Mouse (Mus musculus) layer of hippocampus, postnatal 36 days (tissue): ENCODE results near the gene Ldlrad3. TPM values are rescaled to one million over a fixed set of nuclear protein-coding genes. Genes with fewer than 3 reads are reported as not detected.

Source experiments
- DNase-seq, 2 experiments: peaks; one replicate each; pipeline ENCODE4 v3.0.0; 2022
- total RNA-seq, 2 experiments: library from RNA; stranded (reverse); gene quantifications; 2 replicates each; pipeline ENCODE4 v1.2.3; 2021

Ldlrad3 gene
- total RNA-seq, 2 experiments from 2014 or later: 9.3 to 9.4 TPM

DNA sequence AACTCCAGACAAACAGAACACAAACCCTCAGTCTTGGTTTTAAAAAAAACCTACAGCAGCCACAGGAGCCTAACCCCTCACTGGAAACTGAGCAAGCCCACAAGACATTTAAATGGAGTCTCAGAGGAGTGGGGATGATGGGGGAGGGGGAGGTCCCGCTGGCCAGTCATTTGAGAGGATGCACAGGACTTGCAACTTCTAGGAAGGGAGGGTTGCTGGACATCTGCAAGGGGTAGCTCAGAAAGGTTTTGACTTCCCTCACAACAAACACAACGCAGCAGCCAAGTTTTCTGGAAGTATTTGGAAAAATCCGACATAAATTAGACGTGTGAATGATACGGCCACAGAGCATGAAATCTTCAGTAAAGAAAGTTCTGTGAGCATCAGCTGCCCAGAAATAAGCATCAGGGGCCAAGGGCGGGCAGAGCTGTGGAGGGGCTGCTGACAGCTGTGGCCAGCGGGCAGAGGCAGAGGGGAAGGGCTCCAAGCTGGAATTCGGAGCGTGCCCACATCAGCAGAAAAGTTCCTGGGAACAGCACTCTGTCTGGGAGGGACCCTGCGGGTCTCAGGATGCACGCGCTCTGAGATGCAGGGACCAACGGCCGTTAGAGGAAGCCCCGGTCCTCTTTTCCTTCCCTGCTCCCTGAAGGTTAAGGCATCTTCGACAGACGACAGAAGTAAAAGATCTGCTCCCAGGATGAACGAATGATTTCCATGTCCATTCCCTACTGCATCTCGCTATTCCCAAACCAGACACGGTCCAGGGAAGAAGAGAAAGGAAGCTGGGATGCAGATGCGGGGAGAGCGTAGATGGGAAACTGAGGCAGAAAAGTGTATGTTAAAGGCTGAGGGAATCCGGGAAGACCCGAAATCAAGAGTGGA is 875 bp downstream of the Ldlrad3 start:
- DNase-seq: no peak

DNA sequence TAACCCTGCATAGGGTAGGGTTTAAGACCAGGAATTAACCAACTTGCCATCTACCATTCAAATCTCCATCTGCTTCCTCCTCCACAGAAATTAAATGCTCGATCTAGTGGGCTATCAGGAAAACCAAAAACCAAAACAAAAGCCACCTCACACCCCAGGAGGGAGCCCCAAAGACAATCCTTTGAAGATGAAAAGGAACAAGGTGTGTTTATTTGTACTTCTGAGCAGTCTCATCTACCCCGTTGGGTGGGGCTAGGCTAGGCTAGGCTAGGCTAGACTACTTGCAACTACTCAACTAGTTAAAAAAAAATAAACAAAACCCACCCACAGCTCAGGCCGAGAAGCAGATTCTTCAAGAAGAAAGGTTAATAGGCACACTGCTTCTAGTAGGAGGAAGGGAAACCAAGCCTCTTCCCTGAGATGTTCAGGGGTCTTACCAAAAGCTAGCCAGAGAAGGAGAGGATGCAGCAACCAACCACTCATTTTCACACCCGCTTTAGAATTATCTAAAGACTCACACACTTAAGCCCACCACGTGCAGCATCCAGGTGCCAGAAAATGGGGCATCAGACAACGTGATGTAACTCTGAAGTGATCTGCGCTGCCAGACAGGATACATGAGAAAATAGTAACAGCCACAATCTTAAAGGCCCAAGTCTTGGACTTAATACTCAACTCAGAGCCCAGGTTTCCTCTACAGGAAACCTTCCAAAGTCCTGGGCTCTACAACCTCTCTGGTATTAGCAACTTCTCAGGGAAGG is 2.3 kb downstream of the Ldlrad3 start:
- no peak for DNase-seq

DNA sequence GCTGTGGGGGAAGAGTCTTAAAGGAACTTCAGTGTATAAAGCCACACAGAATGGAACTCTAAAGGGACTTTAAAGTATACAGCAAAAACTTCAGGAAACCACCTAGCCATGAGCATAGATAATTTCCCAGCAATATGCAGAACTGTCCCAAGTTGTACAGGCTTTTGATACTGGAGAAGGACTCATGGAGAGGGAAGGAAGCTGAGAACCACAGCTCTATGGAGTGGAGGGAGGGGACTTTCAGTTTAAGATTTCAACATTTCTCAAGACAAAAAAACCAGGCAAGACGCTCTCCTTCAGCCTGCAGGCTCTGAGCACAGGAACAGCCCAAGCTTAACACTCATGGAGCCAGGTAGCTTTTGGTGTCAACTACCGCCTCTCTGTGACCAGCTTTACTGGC is 4.7 kb downstream of the Ldlrad3 start:
- no peak for DNase-seq

DNA sequence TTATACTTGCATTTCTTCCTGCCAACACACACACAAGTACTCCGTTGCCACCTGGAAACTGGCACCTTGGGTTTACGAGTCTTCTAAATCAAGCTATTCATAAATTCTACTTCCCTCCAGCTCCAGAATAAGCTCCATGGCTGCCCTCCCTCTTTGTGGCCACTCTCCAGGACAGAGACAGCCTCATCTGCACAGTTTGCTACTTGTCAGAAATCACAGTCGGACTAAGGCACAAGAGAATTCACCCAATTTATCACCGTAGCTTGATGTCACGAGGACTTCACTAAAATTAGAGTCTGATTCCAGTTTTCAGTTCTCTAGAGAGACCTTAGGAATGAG is 9.8 kb downstream of the Ldlrad3 start:
- no peak for DNase-seq

DNA sequence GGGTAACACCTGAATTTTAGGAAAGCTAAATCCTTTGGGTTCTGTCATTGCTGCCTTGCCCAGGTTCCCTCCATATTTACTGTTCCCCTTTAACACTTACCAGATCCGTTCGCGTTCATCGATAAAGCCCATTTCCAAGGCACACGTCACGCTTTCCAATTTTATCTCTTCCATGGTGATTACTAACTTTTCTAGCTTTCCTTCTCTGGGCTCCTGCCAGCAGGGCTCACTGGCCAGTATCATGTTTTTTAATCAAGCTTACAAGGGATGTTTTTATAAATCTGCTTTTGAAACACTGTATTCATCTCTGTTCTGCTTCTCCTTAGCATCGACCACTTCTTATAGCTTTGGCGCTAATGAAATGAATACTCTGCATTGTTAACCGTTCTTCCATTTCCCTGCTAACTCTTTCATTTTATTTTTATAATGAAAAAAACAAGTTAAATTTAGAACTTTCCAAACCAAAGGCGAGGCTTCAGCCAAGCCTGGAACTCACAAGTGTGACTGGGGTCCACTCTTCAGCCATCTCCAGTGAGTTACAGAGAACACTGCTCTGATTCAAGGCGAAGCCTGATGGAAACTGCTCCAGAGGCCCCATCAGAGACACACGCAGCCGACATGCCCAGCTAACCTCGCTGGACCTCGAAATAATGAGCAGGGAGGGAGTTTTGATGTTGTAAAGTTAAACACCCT is 10.3 kb downstream of the Ldlrad3 start:
- DNase-seq: no peak

DNA sequence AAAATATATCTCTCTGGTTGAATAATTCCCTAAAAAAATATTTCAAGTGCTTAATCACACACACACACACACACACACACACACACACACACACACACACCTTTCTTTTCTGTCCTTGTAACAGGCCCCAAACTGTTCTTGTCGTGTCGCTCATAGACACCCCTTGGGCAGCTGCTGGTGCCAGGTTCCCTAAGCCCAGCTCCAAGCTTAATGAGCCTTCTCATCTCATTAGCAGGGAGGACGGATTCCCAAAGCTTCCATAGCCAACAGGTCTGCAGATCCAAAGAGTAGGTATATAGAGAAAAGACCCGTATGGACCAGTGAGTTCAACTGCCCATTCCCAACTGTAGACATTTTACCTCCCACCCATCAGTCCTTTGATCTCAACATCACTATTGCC is 13.7 kb downstream of the Ldlrad3 start:
- no peak for DNase-seq

DNA sequence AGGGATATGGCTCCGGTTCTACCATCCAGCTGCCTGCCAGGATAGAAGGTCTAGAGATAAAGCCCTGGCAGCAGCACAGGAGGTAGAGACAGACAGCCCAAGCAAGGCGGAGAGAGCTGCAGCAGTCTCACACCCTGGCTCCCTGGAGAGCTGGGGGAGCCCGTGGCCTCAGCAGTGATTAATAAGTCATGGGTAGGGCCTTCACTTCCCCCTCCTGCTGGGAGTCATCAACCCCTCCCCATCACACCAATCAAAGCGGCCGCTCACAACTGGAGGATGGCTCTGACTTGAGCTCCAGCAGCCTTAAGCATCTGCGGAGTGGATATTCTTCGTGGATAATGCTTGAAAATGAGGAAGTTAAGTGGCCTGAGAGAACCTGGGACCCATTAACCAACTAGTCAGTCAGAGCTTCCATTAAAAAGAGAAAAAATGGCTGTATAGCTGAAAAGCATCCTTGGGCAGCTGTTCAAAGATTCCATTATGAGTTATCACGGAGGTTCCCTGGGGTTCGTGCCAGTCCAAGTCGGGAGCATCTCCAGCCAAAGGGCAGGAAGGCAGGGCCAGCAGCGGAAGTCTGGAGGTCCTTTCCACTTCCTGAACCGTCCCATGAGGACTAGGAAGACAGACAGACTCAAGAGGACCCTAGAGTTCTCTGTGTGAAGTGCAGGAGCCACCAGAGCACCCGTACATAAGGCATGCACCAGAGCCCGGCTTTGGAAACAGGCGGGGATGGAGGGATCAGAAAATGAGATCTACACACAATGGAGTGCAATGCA is 19.4 kb downstream of the Ldlrad3 start:
- no peak for DNase-seq

DNA sequence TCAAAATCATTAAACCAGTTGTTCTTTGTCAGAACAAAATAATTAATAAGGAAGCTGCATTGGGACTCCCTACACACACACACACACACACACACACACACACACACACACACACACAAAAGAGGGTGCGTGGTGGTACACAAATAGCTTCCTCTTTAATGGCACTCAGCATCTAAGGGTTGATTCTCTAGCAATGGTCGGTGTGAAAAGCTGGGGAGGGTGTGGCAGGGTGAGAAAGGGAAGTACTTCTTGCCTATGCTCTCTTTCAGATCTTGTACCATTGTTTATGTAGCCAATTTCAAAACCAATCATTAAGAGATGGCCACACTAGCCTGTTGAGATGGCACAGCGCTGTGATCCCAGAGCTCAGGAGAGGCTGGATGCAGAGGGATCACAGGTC is 23.1 kb downstream of the Ldlrad3 start:
- DNase-seq: no peak

DNA sequence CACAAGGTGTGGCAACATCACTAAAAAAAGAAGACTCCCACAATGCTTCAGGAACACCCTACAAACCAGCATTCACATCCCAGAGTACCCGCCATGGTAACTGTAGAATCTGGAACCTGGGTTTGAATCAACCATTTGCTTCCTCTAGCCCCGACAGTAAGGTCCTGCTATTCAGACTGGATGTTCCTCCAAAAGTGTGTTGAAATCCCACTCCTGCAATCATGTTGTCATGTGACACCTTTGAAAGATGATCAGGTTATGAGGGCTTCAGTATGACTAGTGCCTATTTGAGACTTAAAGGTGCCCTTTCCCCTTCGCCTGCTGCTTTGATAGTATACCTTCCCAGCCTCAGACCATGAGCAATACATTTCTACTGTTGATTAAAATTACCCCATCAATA is 28.6 kb downstream of the Ldlrad3 start:
- DNase-seq: no peak

DNA sequence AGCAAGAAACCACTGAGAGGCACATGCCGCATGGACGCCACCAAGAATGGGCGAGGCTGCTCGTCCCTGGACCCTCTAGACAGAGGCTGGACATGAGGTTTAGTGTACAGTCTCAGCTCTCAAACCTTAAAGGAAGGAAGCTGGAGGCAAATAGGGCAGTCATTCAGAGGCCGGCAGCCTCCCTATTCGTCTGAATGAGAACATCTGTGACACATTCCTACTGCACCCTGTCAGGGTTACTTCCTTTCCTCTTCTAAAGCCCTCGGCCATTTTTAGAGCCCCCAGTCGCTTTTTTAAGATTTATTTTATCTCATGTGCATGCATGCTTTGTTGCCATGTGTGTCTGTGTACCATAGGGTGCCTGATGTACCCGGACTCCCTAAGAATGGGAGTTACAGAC is 29.2 kb downstream of the Ldlrad3 start:
- DNase-seq: no peak

DNA sequence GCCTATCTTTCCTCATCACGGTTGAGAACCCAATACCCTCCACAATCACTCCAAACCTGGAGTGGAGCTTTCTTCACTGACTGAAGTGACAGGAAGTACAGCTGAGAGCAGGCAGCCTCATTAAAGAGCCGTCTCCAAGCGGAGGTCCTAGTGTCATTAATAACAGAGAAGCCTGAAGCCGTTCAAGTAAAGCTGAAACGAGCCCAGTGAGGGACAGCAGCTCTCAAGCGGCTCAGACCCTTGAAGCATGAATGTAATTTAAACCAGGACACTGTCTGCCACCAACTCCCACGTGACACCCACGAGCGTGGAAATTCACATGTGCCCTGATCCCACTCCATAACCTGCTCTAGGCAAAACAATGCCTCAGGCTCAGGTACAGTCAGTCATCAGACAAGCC is 29.7 kb downstream of the Ldlrad3 start:
- no peak for DNase-seq

DNA sequence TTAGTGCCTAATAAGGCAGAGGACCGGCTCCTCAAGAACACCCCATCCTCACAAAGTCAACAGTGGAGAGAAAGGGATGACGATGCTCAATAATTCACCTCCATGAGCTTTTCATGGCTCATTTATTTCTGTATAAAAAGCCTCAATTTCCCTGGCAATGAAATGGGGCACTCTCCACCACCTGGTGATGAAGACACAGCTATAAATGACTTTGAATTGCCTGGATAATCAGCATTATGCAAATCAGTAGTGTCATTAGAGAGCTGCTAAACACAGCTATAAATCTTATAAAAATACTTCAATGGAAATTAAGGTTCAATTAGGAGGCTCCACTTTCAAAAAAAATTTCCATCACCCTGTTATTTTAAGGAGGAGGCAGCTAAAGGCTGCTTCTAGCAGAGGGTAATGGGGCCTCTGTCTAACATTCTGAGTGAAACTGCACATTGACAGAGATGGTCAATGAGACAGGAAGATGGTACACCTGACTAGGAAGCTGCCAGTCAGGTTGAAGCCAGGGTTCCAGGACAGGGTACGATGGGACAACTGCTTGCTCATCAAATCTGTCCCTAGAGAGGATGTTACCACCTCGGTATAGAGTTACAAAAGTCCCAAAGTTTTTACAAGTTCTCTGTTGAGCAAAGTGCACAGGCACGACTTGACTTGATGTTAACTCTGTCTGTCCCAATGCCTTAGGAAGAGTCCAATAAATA is 30.7 kb downstream of the Ldlrad3 start:
- DNase-seq: no peak

DNA sequence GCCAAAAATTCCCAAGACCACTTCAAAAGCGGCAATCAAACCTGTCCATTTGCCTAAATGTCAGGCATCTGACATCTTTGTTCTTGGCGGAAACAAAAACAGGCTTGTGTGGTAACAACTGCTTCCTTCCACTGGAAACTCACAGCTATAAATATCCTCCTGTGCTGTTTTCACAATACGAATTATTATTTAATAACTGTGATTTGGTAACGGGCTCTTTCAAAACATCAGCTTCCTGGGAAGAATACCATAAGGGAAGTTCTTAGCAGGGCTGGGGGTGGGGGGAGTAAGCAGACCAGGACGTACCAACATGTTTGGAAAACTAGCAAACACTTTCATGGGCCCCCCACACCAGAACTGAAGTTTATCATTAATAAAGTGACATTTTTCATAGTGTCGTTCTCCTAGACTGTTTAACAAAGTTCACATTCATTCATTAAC is 31.4 kb downstream of the Ldlrad3 start:
- no peak for DNase-seq

DNA sequence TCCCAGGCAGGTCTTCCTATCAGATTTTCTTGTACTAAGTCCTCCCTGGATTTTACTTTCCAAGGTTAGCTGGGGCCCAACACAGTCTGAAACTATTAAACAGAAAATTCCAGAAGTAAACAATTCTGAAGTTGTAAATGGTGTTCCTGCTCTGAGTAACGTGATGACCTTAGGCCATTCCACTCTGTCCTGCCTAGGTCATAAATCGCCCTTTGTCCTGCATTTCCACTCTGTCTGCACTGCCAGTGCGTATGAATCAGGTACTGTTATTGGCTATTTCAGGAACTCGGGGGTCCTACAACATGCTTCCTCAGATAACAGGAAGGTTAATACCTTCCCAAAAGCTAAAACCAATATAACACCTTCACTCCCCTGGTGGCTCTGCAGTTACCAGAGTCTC is 31.9 kb downstream of the Ldlrad3 start:
- DNase-seq: no peak

DNA sequence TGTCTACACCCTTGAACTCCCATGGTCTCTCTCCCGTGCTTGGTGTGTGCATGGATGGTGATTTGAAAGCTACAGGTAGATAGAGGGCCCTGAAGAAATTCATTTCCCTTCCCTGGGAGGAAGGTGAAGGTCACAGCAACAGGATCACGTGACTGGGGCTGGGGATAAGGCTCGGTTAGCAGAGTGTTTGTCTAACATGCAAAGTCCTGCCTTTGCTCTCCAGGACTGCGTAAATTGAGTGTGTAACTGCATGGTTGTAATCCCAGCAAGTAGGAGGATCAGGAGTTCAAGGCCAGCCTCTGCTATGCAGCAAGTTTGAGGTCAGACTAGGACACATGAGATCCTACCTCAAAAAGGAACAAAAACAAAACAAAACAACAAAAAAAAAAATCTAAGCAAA is 32.7 kb downstream of the Ldlrad3 start:
- no peak for DNase-seq

DNA sequence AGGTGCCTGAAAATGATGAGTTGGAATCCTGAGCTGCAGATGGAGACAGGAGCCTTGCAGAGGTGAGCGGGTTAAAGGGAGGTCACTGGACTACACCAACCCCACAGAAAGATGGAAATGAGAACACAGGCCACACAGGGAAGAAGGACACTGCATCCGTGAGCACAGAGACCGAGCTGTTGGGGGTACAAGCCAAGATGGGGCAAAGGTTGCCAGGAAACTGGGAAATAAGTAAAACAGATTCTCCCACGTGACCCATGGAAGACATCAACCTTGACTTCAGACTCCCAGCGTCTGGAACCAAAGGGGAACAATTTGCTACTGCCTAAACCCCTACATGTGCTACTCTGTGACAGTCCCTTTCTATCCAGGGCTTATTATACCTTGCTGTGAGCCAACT is 33.3 kb downstream of the Ldlrad3 start:
- DNase-seq: no peak

DNA sequence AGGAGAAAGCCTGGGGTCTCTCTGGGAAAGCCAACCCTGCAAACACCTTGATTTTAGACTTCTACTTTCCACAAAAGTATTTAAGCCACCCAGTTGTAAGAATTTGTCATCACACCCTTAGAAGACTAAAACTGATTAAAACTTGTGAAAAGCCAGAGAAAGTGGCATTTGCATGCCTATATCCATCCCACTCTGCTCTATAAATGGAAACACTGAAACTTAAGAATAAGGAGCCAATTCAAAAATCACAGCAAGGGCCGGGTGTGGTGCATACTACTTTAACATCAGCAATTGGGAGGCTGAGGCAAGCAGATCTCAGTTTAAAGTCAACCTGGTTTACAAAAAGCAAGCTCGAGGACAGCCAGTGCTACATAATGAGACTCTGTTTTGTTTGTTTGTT is 37.1 kb downstream of the Ldlrad3 start:
- no peak for DNase-seq

DNA sequence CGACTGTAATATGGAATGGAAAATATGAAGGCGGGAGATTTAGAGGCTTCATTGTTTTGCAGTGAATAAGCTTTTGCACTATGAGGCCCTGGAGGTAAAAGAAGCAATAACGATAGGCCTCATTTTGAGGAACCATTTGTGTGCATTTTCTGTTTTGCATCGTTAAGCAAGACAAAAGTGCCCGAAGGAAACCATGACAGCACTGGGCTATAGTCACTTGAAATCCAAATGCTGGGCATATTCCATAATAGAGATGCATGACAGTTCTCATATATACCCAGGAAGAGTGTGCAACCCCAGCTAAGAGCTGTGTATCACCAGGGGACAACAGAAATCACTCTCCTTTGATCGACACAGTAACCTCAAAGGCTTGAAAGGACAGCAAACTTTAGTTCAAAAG is 38.1 kb downstream of the Ldlrad3 start:
- DNase-seq: no peak

DNA sequence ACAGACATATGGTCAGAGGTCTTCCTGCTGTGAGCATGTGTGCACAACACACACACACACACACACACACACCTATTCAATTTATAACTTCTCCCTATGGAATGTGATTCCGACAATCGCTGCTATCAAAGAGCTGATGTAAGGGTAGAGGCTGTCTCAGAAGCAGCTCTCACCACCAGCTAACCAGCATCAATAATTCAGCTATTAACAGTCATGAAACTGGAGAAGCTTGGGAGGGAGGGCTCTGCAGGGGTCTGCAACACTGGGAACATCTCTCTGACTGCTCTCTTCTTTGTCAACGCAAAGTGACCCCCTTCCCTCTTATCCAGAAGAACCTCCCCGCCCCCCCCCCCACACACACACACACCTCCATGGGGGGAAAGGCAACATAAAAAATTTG is 38.6 kb downstream of the Ldlrad3 start:
- DNase-seq: no peak

DNA sequence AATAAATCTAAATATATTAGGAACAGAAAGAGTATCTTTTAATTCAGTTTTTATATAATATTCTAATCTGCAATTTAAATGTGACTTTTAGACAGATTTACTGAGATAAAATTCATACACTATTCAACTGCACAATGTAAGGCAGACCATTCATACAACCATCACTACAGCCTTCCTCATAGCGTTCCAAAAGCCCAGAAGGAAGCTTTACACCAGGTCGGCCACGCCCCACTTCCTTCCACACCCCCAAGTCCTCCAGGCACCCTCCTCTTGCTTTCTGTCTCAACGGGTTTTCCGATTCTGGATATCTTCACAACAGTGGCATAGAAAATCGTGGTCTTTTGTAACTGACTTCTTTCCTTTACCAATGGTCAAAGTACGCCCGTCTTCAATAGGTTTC is 39.8 kb downstream of the Ldlrad3 start:
- no peak for DNase-seq

DNA sequence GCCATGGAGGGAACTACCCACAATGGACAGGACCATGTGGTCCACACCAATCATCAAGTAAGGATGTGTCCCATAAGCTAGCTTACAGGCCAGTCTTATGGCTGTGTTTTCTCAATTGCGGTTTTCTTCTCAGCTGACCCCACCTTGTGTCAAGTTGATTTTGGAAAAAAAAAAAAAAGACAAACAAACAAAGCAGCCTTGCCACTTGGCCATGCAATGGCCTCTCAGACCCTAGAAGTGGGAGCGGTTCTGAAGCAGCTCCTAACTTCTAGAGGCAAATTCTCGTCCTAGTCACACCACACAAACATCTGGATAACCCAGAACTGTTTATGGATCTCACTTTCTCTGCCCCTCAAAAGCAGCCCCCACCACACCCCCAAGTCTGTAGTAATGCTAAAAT is 41.1 kb downstream of the Ldlrad3 start:
- DNase-seq: no peak

DNA sequence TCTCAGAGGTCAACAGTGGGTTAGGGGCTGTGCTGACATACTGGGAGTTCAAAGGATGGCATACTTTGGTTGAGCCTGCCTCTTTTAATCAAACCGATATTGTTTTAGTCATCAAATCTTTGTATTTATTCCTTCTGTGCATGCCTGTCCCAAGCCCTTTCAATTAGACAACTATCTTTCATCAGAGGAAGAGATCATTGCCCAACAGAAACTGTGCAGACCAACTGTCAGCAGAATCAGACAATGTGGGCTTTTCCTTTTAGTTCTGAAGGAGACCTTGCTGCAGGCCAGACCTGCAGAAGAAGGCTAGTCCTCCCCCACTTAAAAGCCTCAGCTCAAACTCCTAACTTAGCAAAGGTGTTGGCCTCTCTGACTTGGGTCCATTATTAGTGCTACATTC is 41.9 kb downstream of the Ldlrad3 start:
- no peak for DNase-seq
